In the genomic region with DNA sequence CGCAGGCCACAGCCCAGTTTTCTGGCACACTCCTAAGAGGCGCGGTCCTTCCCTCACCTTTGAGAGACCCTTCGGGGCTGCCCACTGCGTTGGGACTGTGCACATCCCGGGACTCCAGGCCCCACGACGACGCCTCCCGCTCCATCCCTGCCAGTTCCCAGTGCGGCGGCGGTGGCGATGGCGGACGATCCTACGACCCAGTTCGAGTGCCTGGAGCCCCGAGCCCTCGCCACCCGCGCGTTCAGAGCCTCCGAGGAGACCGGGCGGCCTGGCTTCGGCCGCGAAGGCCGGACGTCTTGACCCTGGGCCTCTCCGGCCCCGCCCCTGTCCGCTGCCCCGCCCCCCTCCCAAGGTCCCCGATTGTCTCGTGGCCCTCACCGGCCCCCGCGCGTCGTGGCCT, we compare ENCODE assay signal across 8 mouse cellular contexts. TPM values are rescaled to one million over a fixed set of nuclear protein-coding genes. Genes with fewer than 3 reads are reported as not detected.
DNase-seq lines count a peak whose midpoint lies in the region; ATAC-seq lines count a peak whose summit lies in the region.

No protein-coding gene starts in this region.

- H3K36me3 ChIP-seq in forebrain, embryonic 12.5 days (replicated peaks), result peaks cover 29% of the 10 kb centered on the region
- H3K36me3 ChIP-seq in kidney, embryonic 15.5 days, result peaks cover 31% of the 10 kb centered on the region
- H3K36me3 ChIP-seq in megakaryocyte, embryonic 14.5 days (replicated peaks; ENCODE audit: low read length), result peaks cover 28% of the 10 kb centered on the region
- 0 out of 2 replicates have a peak, but pooled peaks cover 7% of the 10 kb centered on the region for H3K36me3 ChIP-seq in stomach, embryonic 16.5 days (ENCODE audit: control insufficient read depth, insufficient read depth, low read length)

- H3K4me3 ChIP-seq in forebrain, embryonic 12.5 days (replicated peaks), result peak overlapping the region; percentile 87
- peak overlapping the region; percentile 85 for H3K4me3 ChIP-seq in kidney, embryonic 15.5 days (replicated peaks)
- peak overlapping the region; percentile 99 for H3K4me3 ChIP-seq in megakaryocyte, embryonic 14.5 days (replicated peaks)
- H3K4me3 ChIP-seq in stomach, embryonic 16.5 days (replicated peaks; ENCODE audit: low read length), result peak overlapping the region; percentile 97

- H3K27ac ChIP-seq in forebrain, embryonic 12.5 days, result peak overlapping the region; percentile 83
- H3K27ac ChIP-seq in kidney, embryonic 15.5 days, result peak overlapping the region; percentile 99
- H3K27ac ChIP-seq in stomach, embryonic 16.5 days (ENCODE audit: low read length), result peak overlapping the region; percentile 97

- under 1% methylated on average over 41 of the region's 42 CpGs for WGBS in forebrain, embryonic 12.5 days
- under 1% methylated on average over 41 of the region's 42 CpGs for WGBS in kidney, embryonic 15.5 days
- under 1% methylated on average over 42 of the region's 42 CpGs for WGBS in stomach, embryonic 16.5 days

- H3K4me2 ChIP-seq in forebrain, embryonic 12.5 days, result peak overlapping the region; percentile 87
- H3K4me2 ChIP-seq in kidney, embryonic 15.5 days, result peak overlapping the region; percentile 83
- peak overlapping the region; percentile 90 for H3K4me2 ChIP-seq in stomach, embryonic 16.5 days (ENCODE audit: low read depth, low read length)

- H3K27me3 ChIP-seq in forebrain, embryonic 12.5 days, result 0 out of 2 replicates have a peak, but pooled peaks cover 4% of the 10 kb centered on the region
- no peaks in the 10 kb centered on the region for H3K27me3 ChIP-seq in kidney, embryonic 15.5 days
- peaks cover 7% of the 10 kb centered on the region for H3K27me3 ChIP-seq in megakaryocyte, embryonic 14.5 days (replicated peaks)
- H3K27me3 ChIP-seq in stomach, embryonic 16.5 days (ENCODE audit: control insufficient read depth, insufficient read depth, low read length), result no peaks in the 10 kb centered on the region

- peak; percentile 59 to 61 for DNase-seq in lung, adult 18-20 months
- DNase-seq in lung, postnatal 14 days, result no peak
- peak; percentile 82 for DNase-seq in adrenal gland, postnatal 14 days
- no peak for DNase-seq in layer of hippocampus, adult 18-20 months (ENCODE audit: low spot score in 2 of 2)

- H3K9me3 ChIP-seq in forebrain, embryonic 12.5 days, result no peaks in the 10 kb centered on the region
- no peaks in the 10 kb centered on the region for H3K9me3 ChIP-seq in kidney, embryonic 15.5 days (replicated peaks)
- H3K9me3 ChIP-seq in megakaryocyte, embryonic 14.5 days, result no peaks in the 10 kb centered on the region
- no peaks in the 10 kb centered on the region for H3K9me3 ChIP-seq in stomach, embryonic 16.5 days (replicated peaks; ENCODE audit: control insufficient read depth, low read length)

- peak overlapping the region; percentile 93 for H3K9ac ChIP-seq in forebrain, embryonic 12.5 days
- H3K9ac ChIP-seq in kidney, embryonic 15.5 days, result peak overlapping the region; percentile 91
- peak overlapping the region; percentile 97 for H3K9ac ChIP-seq in stomach, embryonic 16.5 days (ENCODE audit: low read length)

- ATAC-seq in forebrain, embryonic 12.5 days (ENCODE audit: low FRiP score), result peak; percentile 34
- ATAC-seq in kidney, embryonic 15.5 days (replicated peaks; ENCODE audit: low FRiP score), result peak; percentile 65
- peak; percentile 59 for ATAC-seq in stomach, embryonic 16.5 days (ENCODE audit: insufficient read depth, low FRiP score)

- peaks cover 19% of the 10 kb centered on the region for H3K4me1 ChIP-seq in forebrain, embryonic 12.5 days
- H3K4me1 ChIP-seq in kidney, embryonic 15.5 days, result peaks cover 43% of the 10 kb centered on the region
- H3K4me1 ChIP-seq in megakaryocyte, embryonic 14.5 days, result peaks cover 42% of the 10 kb centered on the region
- H3K4me1 ChIP-seq in stomach, embryonic 16.5 days (ENCODE audit: control insufficient read depth, insufficient read depth, low read length), result peaks cover 22% of the 10 kb centered on the region

RNA-seq across cellular contexts. Expression of a gene that starts 0.3 kb away (rescaled TPM):
- 31.2 and 33.3 TPM in 2 replicates for total RNA-seq in adrenal gland, postnatal 14 days (2021)
- 16.3 and 18.4 TPM in 2 replicates for polyA plus RNA-seq in forebrain, embryonic 12.5 days (2016; fragmentation: Nextera tagmentation; extraction: Ambion mirVana)
- polyA plus RNA-seq in kidney, embryonic 15.5 days (2015; fragmentation: Nextera tagmentation; extraction: Ambion mirVana), result 21.5 and 25.1 TPM in 2 replicates
- 21.5 and 31.6 TPM in 2 replicates for polyA plus RNA-seq in megakaryocyte, embryonic 14.5 days (2012; ENCODE audit: insufficient read depth, low replicate concordance)
- 12.0 and 13.9 TPM in 2 replicates for polyA plus RNA-seq in stomach, embryonic 16.5 days (2015; fragmentation: Nextera tagmentation; extraction: Ambion mirVana)
- total RNA-seq in layer of hippocampus, adult 18-20 months (2021), result 10 to 100 TPM; 11.3 to 13.6 TPM

RNA-seq across cellular contexts. Expression of a gene that starts 30.8 kb away (rescaled TPM):
- 8.7 and 10.0 TPM in 2 replicates for total RNA-seq in adrenal gland, postnatal 14 days (2021)
- 6.9 and 9.1 TPM in 2 replicates for polyA plus RNA-seq in forebrain, embryonic 12.5 days (2016; fragmentation: Nextera tagmentation; extraction: Ambion mirVana)
- polyA plus RNA-seq in kidney, embryonic 15.5 days (2015; fragmentation: Nextera tagmentation; extraction: Ambion mirVana), result 8.3 and 10.7 TPM in 2 replicates
- polyA plus RNA-seq in megakaryocyte, embryonic 14.5 days (2012; ENCODE audit: insufficient read depth, low replicate concordance), result 0.73 TPM in 1 of 2 replicates, not detected in the other
- 9.6 and 11.1 TPM in 2 replicates for polyA plus RNA-seq in stomach, embryonic 16.5 days (2015; fragmentation: Nextera tagmentation; extraction: Ambion mirVana)
- total RNA-seq in layer of hippocampus, adult 18-20 months (2021), result 1 to 10 TPM; 6.3 to 7.5 TPM

RNA-seq across cellular contexts. Expression of a gene that starts 41.9 kb away (rescaled TPM):
- 3.3 and 5.3 TPM in 2 replicates for total RNA-seq in adrenal gland, postnatal 14 days (2021)
- 5.2 and 5.6 TPM in 2 replicates for polyA plus RNA-seq in forebrain, embryonic 12.5 days (2016; fragmentation: Nextera tagmentation; extraction: Ambion mirVana)
- polyA plus RNA-seq in kidney, embryonic 15.5 days (2015; fragmentation: Nextera tagmentation; extraction: Ambion mirVana), result 5.7 and 6.3 TPM in 2 replicates
- polyA plus RNA-seq in megakaryocyte, embryonic 14.5 days (2012; ENCODE audit: insufficient read depth, low replicate concordance), result 0.07 and 1.7 TPM in 2 replicates
- polyA plus RNA-seq in stomach, embryonic 16.5 days (2015; fragmentation: Nextera tagmentation; extraction: Ambion mirVana), result 6.2 and 6.7 TPM in 2 replicates
- total RNA-seq in layer of hippocampus, adult 18-20 months (2021), result 1 to 10 TPM; 3.4 to 3.5 TPM

RNA-seq across cellular contexts. Expression of a gene that starts 48.3 kb away (rescaled TPM):
- total RNA-seq in adrenal gland, postnatal 14 days (2021), result 8.5 and 9.4 TPM in 2 replicates
- polyA plus RNA-seq in forebrain, embryonic 12.5 days (2016; fragmentation: Nextera tagmentation; extraction: Ambion mirVana), result 5.2 and 5.5 TPM in 2 replicates
- polyA plus RNA-seq in kidney, embryonic 15.5 days (2015; fragmentation: Nextera tagmentation; extraction: Ambion mirVana), result 7.1 and 8.0 TPM in 2 replicates
- 5.5 TPM in 1 of 2 replicates, not detected in the other for polyA plus RNA-seq in megakaryocyte, embryonic 14.5 days (2012; ENCODE audit: insufficient read depth, low replicate concordance)
- polyA plus RNA-seq in stomach, embryonic 16.5 days (2015; fragmentation: Nextera tagmentation; extraction: Ambion mirVana), result 6.1 and 9.3 TPM in 2 replicates
- total RNA-seq in layer of hippocampus, adult 18-20 months (2021), result 1 to 10 TPM; 6.0 to 7.9 TPM

RNA-seq across cellular contexts. Expression of a gene that starts 49.0 kb away (rescaled TPM):
- 2.2 and 8.8 TPM in 2 replicates for total RNA-seq in adrenal gland, postnatal 14 days (2021)
- 0.26 and 0.47 TPM in 2 replicates for polyA plus RNA-seq in forebrain, embryonic 12.5 days (2016; fragmentation: Nextera tagmentation; extraction: Ambion mirVana)
- 0.82 and 1.2 TPM in 2 replicates for polyA plus RNA-seq in kidney, embryonic 15.5 days (2015; fragmentation: Nextera tagmentation; extraction: Ambion mirVana)
- 11.2 and 21.5 TPM in 2 replicates for polyA plus RNA-seq in megakaryocyte, embryonic 14.5 days (2012; ENCODE audit: insufficient read depth, low replicate concordance)
- polyA plus RNA-seq in stomach, embryonic 16.5 days (2015; fragmentation: Nextera tagmentation; extraction: Ambion mirVana), result 3.1 and 4.0 TPM in 2 replicates
- under 1 TPM; 0.18 to 0.30 TPM for total RNA-seq in layer of hippocampus, adult 18-20 months (2021)

Comparison
In these comparisons a context has a peak if more than half of its experiments do, and no peak if none do; other contexts are left out.
1. DNase-seq: peak in lung, adult 18-20 months (2 of 2) and adrenal gland, postnatal 14 days (single experiment); none in lung, postnatal 14 days (single experiment) and layer of hippocampus, adult 18-20 months (0 of 2).
2. Peak in every context shown above with its lines, with median percentiles within 50 percentile points of each other: ATAC-seq, H3K27ac ChIP-seq, H3K4me2 ChIP-seq, H3K4me3 ChIP-seq and H3K9ac ChIP-seq.